Mouse (Mus musculus): ENCODE measurements around the gene Nectin1. TPM values are rescaled to one million over a fixed set of nuclear protein-coding genes. Genes with fewer than 3 reads are reported as not detected.
A peak's percentile ranks its signal among the peaks of the same experiment; 100 is the strongest.

Nectin1 gene
- polyA plus RNA-seq, 1 experiment from 2014 or later, result 1.8 TPM

DNA sequence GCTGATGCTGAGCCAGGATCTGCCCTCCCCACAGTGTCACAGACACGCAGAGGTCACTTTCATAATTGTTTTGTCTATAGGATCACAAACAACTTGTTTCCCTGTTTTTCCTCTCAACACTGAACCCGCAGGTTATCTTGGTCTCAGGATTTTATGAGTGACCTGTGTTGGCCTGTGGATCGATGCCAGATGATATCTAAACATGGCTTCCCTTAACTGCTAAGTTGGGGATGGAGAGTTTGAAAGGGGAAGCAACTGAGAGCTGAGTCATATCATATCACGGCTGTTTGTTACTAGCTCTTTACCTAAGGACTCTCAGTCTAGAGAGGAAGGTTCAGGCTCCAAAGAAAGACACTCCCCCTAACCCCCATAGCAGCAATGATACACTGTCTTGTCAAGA lies 11.7 kb downstream of the Nectin1 start:
- no peak overlapping the region for H3K9ac ChIP-seq
- H3K4me3 ChIP-seq, result no peak overlapping the region
- no peaks in the 10 kb centered on the region for H3K9me3 ChIP-seq (replicated peaks)
- H3K27me3 ChIP-seq (replicated peaks), result no peaks in the 10 kb centered on the region
- H3K36me3 ChIP-seq, result no peaks in the 10 kb centered on the region
- no peak overlapping the region for H3K27ac ChIP-seq
- whole genome bisulfite sequencing (ENCODE audit: insufficient replicate concordance), result 34% methylated on average over 4 of the region's 4 CpGs
- H3K4me2 ChIP-seq, result no peak overlapping the region
- ATAC-seq, result no peak
- H3K4me1 ChIP-seq, result peaks cover 29% of the 10 kb centered on the region

GRCm38 (mm10) chr9:43755928-43756327 lies 12.1 kb downstream of the Nectin1 start:
- Histone ChIP-seq H3K9me3 (replicated peaks) (no peaks in the 10 kb centered on the region), H3K4me2 (no peak overlapping the region), H3K4me1 (peaks cover 29% of the 10 kb centered on the region), H3K27ac (no peak overlapping the region), H3K36me3 (no peaks in the 10 kb centered on the region), H3K27me3 (replicated peaks) (no peaks in the 10 kb centered on the region), H3K9ac (no peak overlapping the region), H3K4me3 (no peak overlapping the region)
- no peak for ATAC-seq
- 79% methylated on average over 2 of the region's 2 CpGs for WGBS (ENCODE audit: insufficient replicate concordance)

DNA sequence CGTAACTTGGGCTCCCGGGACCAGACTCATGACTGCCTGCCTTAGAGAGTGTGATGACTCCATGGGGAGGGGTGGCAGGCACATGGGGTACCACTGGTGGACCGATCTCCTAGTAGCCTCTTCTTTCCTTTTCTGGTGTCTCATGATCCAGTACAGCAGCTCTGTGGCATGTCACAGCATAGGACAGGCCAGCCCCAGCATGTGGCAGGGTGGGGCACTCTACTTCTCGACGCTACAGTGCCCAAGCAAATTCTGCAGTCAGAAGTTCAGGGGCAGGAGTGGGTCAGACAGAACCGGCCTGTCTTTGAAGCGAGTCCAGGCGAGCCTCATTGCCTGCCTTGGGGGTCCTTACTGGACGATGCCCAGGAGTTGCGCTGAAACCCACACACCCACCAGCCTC lies 13.4 kb downstream of the Nectin1 start:
- WGBS (ENCODE audit: insufficient replicate concordance), result 60% methylated on average over 10 of the region's 10 CpGs

GRCm38 (mm10) chr9:43757972-43758965 lies 14.5 kb downstream of the Nectin1 start:
- Histone ChIP-seq H3K4me2 (peak overlapping the region; percentile 29; the same call in 1 of the 2 replicates), H3K4me1 (peaks cover 35% of the 10 kb centered on the region), H3K9me3 (replicated peaks) (no peaks in the 10 kb centered on the region), H3K27me3 (replicated peaks) (no peaks in the 10 kb centered on the region), H3K9ac (no peak overlapping the region), H3K4me3 (no peak overlapping the region), H3K27ac (peak overlapping the region; percentile 73), H3K36me3 (no peaks in the 10 kb centered on the region)
- ATAC-seq, result peak; percentile 37; the same call in 1 of the 2 replicates
- 53% methylated on average over 5 of the region's 5 CpGs for WGBS (ENCODE audit: insufficient replicate concordance)

More for the DNA sequence above, 13.4 kb downstream of the Nectin1 start:
- ATAC-seq, result no peak
- H3K9me3 ChIP-seq (replicated peaks), result no peaks in the 10 kb centered on the region
- no peaks in the 10 kb centered on the region for H3K27me3 ChIP-seq (replicated peaks)
- H3K36me3 ChIP-seq, result no peaks in the 10 kb centered on the region
- H3K9ac ChIP-seq, result no peak overlapping the region
- H3K27ac ChIP-seq, result no peak overlapping the region; the same call in 1 of the 2 replicates
- H3K4me3 ChIP-seq, result no peak overlapping the region
- peaks cover 35% of the 10 kb centered on the region for H3K4me1 ChIP-seq
- peak overlapping the region; percentile 23; the same call in 1 of the 2 replicates for H3K4me2 ChIP-seq

- Histone ChIP-seq H3K9ac (no peak overlapping the region), H3K27ac (no peak overlapping the region), H3K9me3 (replicated peaks) (no peaks in the 10 kb centered on the region)
Measured at GRCm38 (mm10) chr9:43760078-43760477, 16.3 kb downstream of the Nectin1 start.

DNA sequence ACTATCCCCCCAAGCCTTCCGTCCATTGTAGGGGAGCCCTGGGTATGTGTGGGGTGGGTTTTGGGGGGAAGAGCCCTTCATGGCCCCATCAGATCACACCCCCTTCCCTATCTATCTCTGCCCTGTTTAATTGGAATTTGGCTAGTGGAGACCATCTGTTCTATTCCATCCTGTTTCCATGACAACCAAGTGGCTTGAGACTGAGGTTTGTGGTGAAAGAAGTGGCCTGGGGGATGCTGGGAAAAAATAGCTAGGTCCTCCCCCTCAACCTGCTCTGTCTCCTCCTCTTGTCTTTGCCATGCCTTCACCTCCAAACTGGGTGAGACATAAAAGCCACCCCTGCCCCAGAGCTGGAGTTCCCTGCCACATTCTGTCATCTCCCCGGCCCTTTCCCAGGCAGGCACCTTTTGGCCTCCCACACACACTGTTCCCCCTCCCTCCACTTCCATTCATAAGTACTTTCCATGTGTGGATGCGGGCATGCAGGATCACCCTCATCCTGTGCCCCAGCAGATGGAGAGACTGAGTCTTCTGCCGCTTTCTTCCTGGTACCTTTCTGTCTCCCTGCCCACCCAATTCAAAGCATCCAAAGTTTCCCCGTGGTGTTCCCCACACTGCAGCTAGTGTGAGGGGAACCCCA lies 17.5 kb downstream of the Nectin1 start:
- Histone ChIP-seq H3K4me1 (peaks cover 24% of the 10 kb centered on the region), H3K4me2 (no peak overlapping the region), H3K27ac (no peak overlapping the region), H3K27me3 (replicated peaks) (no peaks in the 10 kb centered on the region), H3K36me3 (no peaks in the 10 kb centered on the region), H3K9ac (no peak overlapping the region), H3K9me3 (replicated peaks) (no peaks in the 10 kb centered on the region), H3K4me3 (no peak overlapping the region)
- WGBS (ENCODE audit: insufficient replicate concordance), result 64% methylated on average over 5 of the region's 5 CpGs
- ATAC-seq, result no peak

More at GRCm38 (mm10) chr9:43760078-43760477, 16.3 kb downstream of the Nectin1 start:
- H3K36me3 ChIP-seq, result no peaks in the 10 kb centered on the region
- no peak for ATAC-seq
- peaks cover 31% of the 10 kb centered on the region for H3K4me1 ChIP-seq
- H3K27me3 ChIP-seq (replicated peaks), result no peaks in the 10 kb centered on the region
- H3K4me3 ChIP-seq, result no peak overlapping the region
- 70% methylated on average over 12 of the region's 12 CpGs for WGBS (ENCODE audit: insufficient replicate concordance)
- H3K4me2 ChIP-seq, result no peak overlapping the region

DNA sequence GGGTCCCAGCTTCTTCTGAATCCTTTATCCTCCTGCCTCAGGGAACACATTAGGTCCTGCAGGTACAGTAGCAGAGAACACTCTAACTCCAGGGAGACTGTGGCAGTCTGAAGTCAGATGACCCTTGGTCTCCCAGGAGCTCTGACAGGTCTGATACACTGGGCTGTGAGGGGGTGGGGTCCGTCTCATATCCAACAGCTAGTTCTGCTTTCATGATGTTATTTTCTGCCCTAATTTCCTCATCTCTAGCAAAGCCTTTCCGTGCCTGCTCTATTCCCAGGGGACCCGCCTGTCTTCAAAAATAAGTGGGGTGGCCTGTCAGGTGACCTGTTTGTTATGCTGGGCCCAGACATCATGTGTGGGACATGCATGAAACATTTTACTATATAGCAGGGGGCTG lies 18.2 kb downstream of the Nectin1 start:
- no peak overlapping the region for H3K9ac ChIP-seq
- WGBS (ENCODE audit: insufficient replicate concordance), result 46% methylated on average over 3 of the region's 3 CpGs
- H3K4me2 ChIP-seq, result no peak overlapping the region
- no peak overlapping the region for H3K27ac ChIP-seq
- no peaks in the 10 kb centered on the region for H3K27me3 ChIP-seq (replicated peaks)
- H3K9me3 ChIP-seq (replicated peaks), result no peaks in the 10 kb centered on the region
- H3K36me3 ChIP-seq, result no peaks in the 10 kb centered on the region
- no peak for ATAC-seq
- no peak overlapping the region for H3K4me3 ChIP-seq
- H3K4me1 ChIP-seq, result peaks cover 18% of the 10 kb centered on the region; the same call in 1 of the 2 replicates

DNA sequence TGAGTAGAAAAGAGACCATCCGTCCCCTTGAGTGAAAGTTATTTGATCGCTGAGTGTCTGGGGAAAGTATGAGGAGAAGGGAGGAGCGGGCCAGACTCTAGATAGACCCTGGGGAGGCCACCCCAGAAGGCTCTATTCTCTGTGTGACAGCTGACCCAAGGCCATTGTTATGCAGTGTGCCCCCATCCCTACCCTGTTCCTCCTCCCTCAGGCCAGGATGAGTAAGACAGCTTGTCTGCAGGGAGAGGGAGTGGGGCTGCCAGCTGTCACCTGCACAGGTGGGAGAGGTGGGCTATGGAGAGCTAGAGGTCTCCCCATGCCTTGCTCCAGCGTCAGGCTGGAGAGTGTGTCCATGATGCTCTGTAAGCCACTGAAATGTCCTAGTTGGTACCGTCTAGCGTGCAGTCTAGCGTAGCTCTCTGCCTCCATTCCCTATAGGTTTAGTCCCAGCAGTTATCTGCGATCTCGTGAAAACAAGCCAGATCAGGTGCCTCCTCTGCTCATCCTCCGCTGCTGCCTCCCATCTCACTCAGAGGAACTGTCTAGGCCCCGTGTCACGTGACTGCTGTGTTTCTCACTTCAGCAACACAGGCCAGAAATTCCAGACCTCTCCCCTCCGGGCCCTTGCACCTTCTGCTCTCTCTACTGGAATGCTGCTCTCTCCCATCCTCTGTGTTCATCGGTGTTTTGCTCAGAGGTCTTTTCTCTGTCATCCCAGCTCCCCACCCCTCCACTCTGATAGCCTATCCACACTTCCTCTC lies 21.8 kb downstream of the Nectin1 start:
- peaks cover 6% of the 10 kb centered on the region; the same call in 1 of the 2 replicates for H3K4me1 ChIP-seq
- H3K9me3 ChIP-seq (replicated peaks), result no peaks in the 10 kb centered on the region
- no peak overlapping the region for H3K4me3 ChIP-seq
- no peak overlapping the region for H3K4me2 ChIP-seq
- no peak for ATAC-seq
- no peaks in the 10 kb centered on the region for H3K36me3 ChIP-seq
- no peak overlapping the region for H3K27ac ChIP-seq
- H3K9ac ChIP-seq, result no peak overlapping the region
- H3K27me3 ChIP-seq (replicated peaks), result no peaks in the 10 kb centered on the region
- 69% methylated on average over 14 of the region's 14 CpGs for WGBS (ENCODE audit: insufficient replicate concordance)

DNA sequence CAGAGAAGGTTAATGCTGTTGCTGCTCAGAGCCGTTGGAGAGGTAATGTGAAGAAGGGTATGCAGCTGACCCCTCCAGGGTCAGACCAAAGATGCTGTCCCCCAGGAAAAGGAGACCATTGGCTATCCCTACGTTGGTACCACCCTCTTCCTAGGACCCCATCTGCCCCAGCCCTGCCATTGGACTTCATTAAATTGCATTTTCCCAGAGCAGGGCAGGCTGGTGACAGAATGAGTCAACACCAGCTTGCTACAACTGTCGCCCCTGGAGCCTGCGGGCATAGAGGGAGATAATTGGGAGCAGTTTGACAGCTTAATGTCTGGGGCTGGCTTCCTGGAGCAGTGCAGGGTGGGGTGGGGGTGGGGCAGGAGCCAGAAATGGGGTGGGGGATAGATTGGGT lies 25.0 kb downstream of the Nectin1 start:
- Histone ChIP-seq H3K4me1 (0 out of 2 replicates have a peak, but pooled peaks cover 8% of the 10 kb centered on the region), H3K27me3 (replicated peaks) (no peaks in the 10 kb centered on the region), H3K9me3 (replicated peaks) (no peaks in the 10 kb centered on the region), H3K4me2 (no peak overlapping the region), H3K36me3 (no peaks in the 10 kb centered on the region), H3K4me3 (no peak overlapping the region), H3K27ac (no peak overlapping the region), H3K9ac (no peak overlapping the region)
- ATAC-seq, result no peak
- 31% methylated on average over 4 of the region's 4 CpGs for WGBS (ENCODE audit: insufficient replicate concordance)

GRCm38 (mm10) chr9:43769228-43769627 lies 25.4 kb downstream of the Nectin1 start:
- 59% methylated on average over 7 of the region's 7 CpGs for WGBS (ENCODE audit: insufficient replicate concordance)

GRCm38 (mm10) chr9:43769940-43770339 lies 26.2 kb downstream of the Nectin1 start:
- WGBS (ENCODE audit: insufficient replicate concordance), result 60% methylated on average over 4 of the region's 4 CpGs
- no peaks in the 10 kb centered on the region for H3K27me3 ChIP-seq (replicated peaks)
- no peak overlapping the region for H3K27ac ChIP-seq

More at GRCm38 (mm10) chr9:43769228-43769627, 25.4 kb downstream of the Nectin1 start:
- H3K9ac ChIP-seq, result no peak overlapping the region
- H3K9me3 ChIP-seq (replicated peaks), result no peaks in the 10 kb centered on the region
- no peak overlapping the region for H3K4me3 ChIP-seq
- H3K4me1 ChIP-seq, result 0 out of 2 replicates have a peak, but pooled peaks cover 8% of the 10 kb centered on the region
- no peak overlapping the region for H3K27ac ChIP-seq
- H3K36me3 ChIP-seq, result no peaks in the 10 kb centered on the region
- H3K4me2 ChIP-seq, result no peak overlapping the region
- no peaks in the 10 kb centered on the region for H3K27me3 ChIP-seq (replicated peaks)
- ATAC-seq, result no peak

More at GRCm38 (mm10) chr9:43769940-43770339, 26.2 kb downstream of the Nectin1 start:
- H3K4me1 ChIP-seq, result 0 out of 2 replicates have a peak, but pooled peaks cover 8% of the 10 kb centered on the region
- no peak overlapping the region for H3K9ac ChIP-seq
- no peak overlapping the region for H3K4me2 ChIP-seq
- no peaks in the 10 kb centered on the region for H3K9me3 ChIP-seq (replicated peaks)
- no peak overlapping the region for H3K4me3 ChIP-seq
- no peak for ATAC-seq
- H3K36me3 ChIP-seq, result no peaks in the 10 kb centered on the region

Measured in liver, embryonic 12.5 days (tissue).